Mouse (Mus musculus) cortical plate, adult 2 months (tissue): ENCODE measurements at regions not wholly inside any gene's neighbourhood (a gene's known extent, or its start where the extent isn't known, plus 50 kb on each side); places are given as distances from the start of the nearest gene placed in this dataset.

Experiments
- H3K27ac ChIP-seq: fragments of 200-500 bp; 2 replicates; pipeline ENCODE4 v1.5.1; 2012; ENCODE audit warnings: low read length, control low read depth, inconsistent platforms; ENCODE audit not compliant: insufficient read depth
- H3K4me1 ChIP-seq: fragments of 200-500 bp; 2 replicates; pipeline ENCODE4 v1.6.1; 2011; ENCODE audit warnings: low read length; ENCODE audit not compliant: control insufficient read depth, insufficient read depth
- H3K4me3 ChIP-seq: fragments of 200-500 bp; 2 replicates; pipeline ENCODE4 v1.5.1; 2011; ENCODE audit warnings: mild to moderate bottlenecking, low read length, control low read depth; ENCODE audit not compliant: insufficient read depth
- CTCF ChIP-seq: fragments of 200-500 bp; IDR thresholded peaks from 2 replicates; pipeline ENCODE4 v1.5.1; 2011; ENCODE audit warnings: mild to moderate bottlenecking, control low read depth, low read length; ENCODE audit not compliant: insufficient read depth; ENCODE audit errors: extremely low read depth
- POLR2A ChIP-seq: fragments of 200-500 bp; IDR thresholded peaks from 2 replicates; pipeline ENCODE4 v1.6.1; 2011; ENCODE audit warnings: mild to moderate bottlenecking, low read length, control low read depth; ENCODE audit not compliant: insufficient read depth; ENCODE audit errors: extremely low read depth

DNA sequence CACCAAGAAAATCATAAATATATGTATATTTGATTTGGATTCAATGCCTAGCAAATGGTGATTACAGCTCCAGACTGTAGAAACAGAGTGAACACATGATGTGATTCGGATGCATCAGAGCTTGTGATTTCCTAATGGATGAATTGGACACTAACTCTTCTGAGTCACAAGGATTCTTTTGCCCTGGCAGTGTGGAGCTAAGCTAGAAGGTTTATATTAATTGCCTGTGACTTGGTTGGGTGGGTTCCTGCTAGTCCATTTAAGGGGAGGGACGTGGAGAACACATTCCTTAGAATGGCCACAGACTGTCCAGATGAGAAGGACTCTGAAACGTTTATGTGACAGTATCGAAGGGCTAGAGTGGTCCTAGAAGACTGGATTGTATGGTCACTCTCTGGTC, 129.5 kb upstream of the Cdkn2b start:
- TF ChIP-seq POLR2A, result no peak
- TF ChIP-seq CTCF, result no peak
- Histone ChIP-seq H3K4me1 (no peaks in the 10 kb centered on the region), H3K4me3 (no peak overlapping the region), H3K27ac (no peak overlapping the region)

DNA sequence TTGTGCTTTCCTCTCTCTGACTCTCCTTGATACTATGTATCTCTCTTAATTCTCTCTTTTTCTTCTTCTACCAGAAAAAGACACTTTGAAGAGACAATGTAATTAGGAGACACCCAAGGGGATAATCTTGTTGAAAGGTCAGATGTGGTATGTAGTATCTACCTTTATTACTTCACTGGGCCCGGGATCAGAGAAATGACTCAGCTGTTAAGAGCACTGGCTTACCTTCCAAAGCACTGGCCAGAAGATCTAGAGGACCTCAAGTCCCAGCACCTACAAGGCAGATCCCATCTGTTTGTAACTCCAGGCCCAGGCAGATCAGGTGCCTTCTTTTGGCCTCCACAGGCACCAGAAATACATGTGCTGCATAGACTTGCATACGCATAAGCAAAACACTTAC, 127.8 kb upstream of the Cdkn2b start:
- Histone ChIP-seq H3K4me3 (no peak overlapping the region), H3K4me1 (no peaks in the 10 kb centered on the region), H3K27ac (no peak overlapping the region)
- no peak for TF ChIP-seq CTCF
- no peak for TF ChIP-seq POLR2A

- H3K4me1 ChIP-seq, result no peaks in the 10 kb centered on the region
- no peak overlapping the region for H3K4me3 ChIP-seq
- no peak overlapping the region for H3K27ac ChIP-seq
- TF ChIP-seq CTCF (no peak), POLR2A (no peak)
Observed at GRCm38 (mm10) chr4:89436764-89437163, 125.9 kb upstream of the Cdkn2b start.

GRCm38 (mm10) chr4:89434152-89434551, 123.3 kb upstream of the Cdkn2b start:
- no peak overlapping the region for H3K27ac ChIP-seq
- no peaks in the 10 kb centered on the region for H3K4me1 ChIP-seq
- H3K4me3 ChIP-seq, result no peak overlapping the region
- TF ChIP-seq CTCF (no peak), POLR2A (no peak)

GRCm38 (mm10) chr4:89433528-89433927, 122.7 kb upstream of the Cdkn2b start:
- H3K4me3 ChIP-seq, result no peak overlapping the region
- H3K27ac ChIP-seq, result no peak overlapping the region
- no peak for TF ChIP-seq POLR2A
- no peaks in the 10 kb centered on the region for H3K4me1 ChIP-seq

- H3K4me1 ChIP-seq, result no peaks in the 10 kb centered on the region
- no peak overlapping the region for H3K27ac ChIP-seq
- no peak overlapping the region for H3K4me3 ChIP-seq
- TF ChIP-seq POLR2A (no peak), CTCF (no peak)
Observed at GRCm38 (mm10) chr4:89431520-89431919, 120.7 kb upstream of the Cdkn2b start.

DNA sequence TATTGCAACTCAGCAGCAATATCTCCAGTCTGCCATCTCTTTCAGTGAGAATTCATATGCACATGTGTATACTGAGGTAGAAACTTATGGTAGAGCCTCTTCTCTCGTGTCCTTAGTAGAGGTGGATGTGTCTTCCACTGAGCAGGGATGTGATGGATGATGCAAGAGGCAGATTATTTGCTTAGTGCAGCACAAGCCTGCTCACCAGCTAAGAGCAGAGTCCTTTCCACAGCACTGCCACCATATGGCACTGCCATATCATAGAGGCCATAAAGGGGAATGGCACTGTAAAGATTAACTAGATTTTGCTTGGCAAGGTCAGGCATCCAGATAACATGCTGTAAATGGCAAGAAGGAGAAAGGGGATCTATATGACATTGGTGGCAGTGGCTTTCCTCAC, 117.6 kb upstream of the Cdkn2b start:
- TF ChIP-seq CTCF (no peak), POLR2A (no peak)
- no peak overlapping the region for H3K4me3 ChIP-seq

DNA sequence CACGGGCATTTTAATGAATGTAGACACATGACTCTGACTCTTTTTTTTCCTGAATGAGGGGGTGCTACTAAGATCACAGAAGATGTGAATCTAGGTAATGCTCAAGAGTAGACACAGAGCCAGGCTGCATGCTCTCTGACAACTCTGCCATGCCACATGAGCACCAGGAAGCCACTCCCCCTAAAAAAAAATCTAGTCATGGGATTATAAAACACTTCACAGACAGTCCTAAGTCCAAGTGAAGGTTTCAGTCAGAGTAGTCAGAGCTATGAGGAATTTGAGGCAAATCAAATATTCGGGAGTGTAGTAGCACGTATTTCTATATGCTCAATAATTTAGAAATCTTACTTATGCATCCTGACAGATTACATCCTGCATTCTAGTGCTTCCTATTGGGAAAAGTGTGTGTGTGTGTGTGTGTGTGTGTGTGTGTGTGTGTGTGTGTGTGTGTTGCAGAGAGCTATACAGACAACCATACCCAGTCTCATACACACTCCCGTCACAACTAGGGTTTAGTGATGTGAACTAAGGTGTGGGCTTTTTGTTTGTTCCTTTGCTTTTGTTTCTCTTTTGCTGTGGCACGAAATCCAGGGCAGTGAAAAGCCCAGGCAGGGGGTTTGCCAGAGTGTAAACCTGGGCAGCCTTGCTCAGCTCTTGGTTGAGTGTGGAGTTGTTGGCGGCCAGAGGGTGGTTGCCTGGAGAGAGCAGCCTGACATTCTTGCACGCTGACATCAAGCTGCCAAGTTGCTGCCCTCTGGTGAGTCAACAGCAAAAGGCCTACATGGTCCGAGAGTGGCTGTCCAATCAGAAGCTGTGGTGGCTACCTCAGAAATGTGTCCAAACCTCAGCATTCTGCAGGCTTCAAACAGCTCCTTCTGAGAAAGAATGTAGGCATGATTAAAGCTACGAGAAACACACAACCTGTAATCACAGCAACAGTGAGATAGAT, 116.8 kb upstream of the Cdkn2b start:
- no peaks in the 10 kb centered on the region for H3K4me1 ChIP-seq
- no peak overlapping the region for H3K27ac ChIP-seq
- no peak overlapping the region for H3K4me3 ChIP-seq
- no peak for TF ChIP-seq POLR2A
- TF ChIP-seq CTCF, result no peak

More for the DNA sequence above, 117.6 kb upstream of the Cdkn2b start:
- H3K4me1 ChIP-seq, result no peaks in the 10 kb centered on the region
- H3K27ac ChIP-seq, result no peak overlapping the region

GRCm38 (mm10) chr4:89425916-89426315, 115.1 kb upstream of the Cdkn2b start:
- no peaks in the 10 kb centered on the region for H3K4me1 ChIP-seq
- TF ChIP-seq CTCF, result no peak
- no peak for TF ChIP-seq POLR2A
- no peak overlapping the region for H3K27ac ChIP-seq
- no peak overlapping the region for H3K4me3 ChIP-seq

GRCm38 (mm10) chr4:89421694-89422354, 111.0 kb upstream of the Cdkn2b start:
- TF ChIP-seq CTCF, result no peak
- no peak overlapping the region for H3K4me3 ChIP-seq
- H3K4me1 ChIP-seq, result no peaks in the 10 kb centered on the region
- H3K27ac ChIP-seq, result peak overlapping the region; percentile 89
